Mouse (Mus musculus) testis, adult 2 months (tissue): ENCODE data around the gene Mfsd5.

Source experiments
- CTCF ChIP-seq: fragments of 200-500 bp; IDR thresholded peaks from 2 replicates; pipeline ENCODE4 v1.5.1; 2012; ENCODE audit warnings: low read depth, mild to moderate bottlenecking, inconsistent platforms, low read length, moderate library complexity; ENCODE audit not compliant: control insufficient read depth, insufficient read depth, insufficient replicate concordance
- POLR2A ChIP-seq: fragments of 200-500 bp; IDR thresholded peaks from 2 replicates; pipeline ENCODE4 v1.6.1; 2012; ENCODE audit warnings: low read depth, mild to moderate bottlenecking, inconsistent platforms, low read length, moderate library complexity; ENCODE audit not compliant: control insufficient read depth

DNA sequence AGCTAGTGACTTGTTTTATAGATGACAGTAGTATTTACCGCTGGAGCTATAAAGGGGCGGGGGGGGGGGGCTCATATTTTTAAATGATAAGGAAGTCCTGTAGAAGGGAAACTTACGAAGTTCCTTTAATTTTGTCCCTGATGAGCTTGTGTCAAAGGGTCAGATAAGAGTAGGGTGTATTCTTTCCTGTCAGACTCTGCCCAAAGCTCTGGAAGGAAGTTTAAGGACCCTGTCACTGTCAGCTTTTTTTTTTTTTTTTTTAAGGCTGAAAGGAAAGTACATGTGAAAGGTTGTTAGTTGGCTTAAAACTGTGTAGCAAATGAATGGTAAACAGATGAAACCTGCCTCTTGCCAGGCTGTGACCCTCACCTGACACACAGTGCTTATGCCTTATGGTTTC is 4.4 kb downstream of the Mfsd5 start:
- TF ChIP-seq POLR2A (no peak), CTCF (no peak)
